ENCODE assay signal across 8 mouse cellular contexts in genomic region chr9:13716316-13717099, GRCm38 (mm10). TPM values are rescaled to one million over a fixed set of nuclear protein-coding genes. Genes with fewer than 3 reads are reported as not detected.
DNase-seq lines count a peak whose midpoint lies in the region; ATAC-seq and TF ChIP-seq lines count a peak whose summit lies in the region.

No protein-coding gene starts in this region.

- 21% methylated on average over 8 of the region's 8 CpGs for WGBS in heart, embryonic 16.5 days
- 20% methylated on average over 8 of the region's 8 CpGs for WGBS in liver, embryonic 13.5 days (ENCODE audit: insufficient replicate concordance)
- 28% methylated on average over 8 of the region's 8 CpGs for WGBS in neural tube, embryonic 12.5 days
- WGBS in stomach, postnatal 0 days: 23% methylated on average over 8 of the region's 8 CpGs

- TF ChIP-seq EP300 in CH12.LX (IDR thresholded peaks at IDR 0.05; ENCODE audit: low read length): no peak
- TF ChIP-seq EP300 in stomach, postnatal 0 days (optimal IDR thresholded peaks at IDR 0.05): no peak

- peak; percentile 89 for DNase-seq in CH12.LX (ENCODE audit: extremely low read depth)
- peak; percentile 63 for DNase-seq in brain, embryonic 18.5 days (ENCODE audit: low read depth, low spot score)
- DNase-seq in fibroblast of lung, adult 2 months (ENCODE audit: low read depth): peak; percentile 56
- DNase-seq in kidney, postnatal 25 days: peak; percentile 80 to 91
- peak; percentile 21 for DNase-seq in liver, embryonic 13.5 days
- peak; percentile 73 for DNase-seq in stomach, postnatal 0 days (ENCODE audit: low spot score)

- TF ChIP-seq CTCF in CH12.LX (conservative IDR thresholded peaks at IDR 0.05 in 1 of 2, IDR thresholded peaks at IDR 0.05 in 1 of 2; ENCODE audit: low read depth in 2 of 2, low read length in 2 of 2): peak; percentile 59 to 96
- peak; percentile 96 for TF ChIP-seq CTCF in stomach, postnatal 0 days (IDR thresholded peaks at IDR 0.05; ENCODE audit: low read depth)

- no peak overlapping the region for H3K4me3 ChIP-seq in CH12.LX (replicated peaks in 1 of 3; ENCODE audit: low read depth in 2 of 3, low read length in 2 of 3, poor library complexity in 1 of 3)
- no peak overlapping the region for H3K4me3 ChIP-seq in heart, embryonic 16.5 days (ENCODE audit: low read length)
- no peak overlapping the region for H3K4me3 ChIP-seq in liver, embryonic 13.5 days (replicated peaks)
- no peak overlapping the region for H3K4me3 ChIP-seq in neural tube, embryonic 12.5 days
- no peak overlapping the region for H3K4me3 ChIP-seq in stomach, postnatal 0 days (ENCODE audit: low read depth, low read length)

- no peak for TF ChIP-seq POLR2A in CH12.LX (IDR thresholded peaks at IDR 0.05; ENCODE audit: low read depth, low read length)

- no peaks in the 10 kb centered on the region for H3K9me3 ChIP-seq in CH12.LX (replicated peaks; ENCODE audit: low read length)
- no peaks in the 10 kb centered on the region for H3K9me3 ChIP-seq in heart, embryonic 16.5 days (replicated peaks; ENCODE audit: control insufficient read depth, low read length)
- no peaks in the 10 kb centered on the region for H3K9me3 ChIP-seq in liver, embryonic 13.5 days (replicated peaks)
- H3K9me3 ChIP-seq in neural tube, embryonic 12.5 days: no peaks in the 10 kb centered on the region
- no peaks in the 10 kb centered on the region for H3K9me3 ChIP-seq in stomach, postnatal 0 days (ENCODE audit: control insufficient read depth, low read length)

- peak; percentile 41 for ATAC-seq in heart, embryonic 16.5 days (replicated peaks; ENCODE audit: extremely low read depth, insufficient read depth, low FRiP score)
- ATAC-seq in liver, embryonic 13.5 days (ENCODE audit: low read depth): no peak
- ATAC-seq in neural tube, embryonic 12.5 days (ENCODE audit: low FRiP score, low read depth): peak; percentile 75
- ATAC-seq in stomach, postnatal 0 days (ENCODE audit: low FRiP score, low TSS enrichment): peak; percentile 66; the same call in 1 of the 2 replicates

- no peaks in the 10 kb centered on the region for H3K27me3 ChIP-seq in CH12.LX (replicated peaks)
- H3K27me3 ChIP-seq in heart, embryonic 16.5 days (ENCODE audit: control insufficient read depth, insufficient read depth, low read length): no peaks in the 10 kb centered on the region
- H3K27me3 ChIP-seq in liver, embryonic 13.5 days: no peaks in the 10 kb centered on the region
- no peaks in the 10 kb centered on the region for H3K27me3 ChIP-seq in neural tube, embryonic 12.5 days (replicated peaks)
- H3K27me3 ChIP-seq in stomach, postnatal 0 days (ENCODE audit: control insufficient read depth, insufficient read depth, low read length): no peaks in the 10 kb centered on the region

- peak; percentile 95 for TF ChIP-seq RAD21 in CH12.LX (IDR thresholded peaks at IDR 0.05; ENCODE audit: low read depth, low read length)

- H3K9ac ChIP-seq in CH12.LX (ENCODE audit: insufficient read depth, low read depth): no peak overlapping the region
- no peak overlapping the region for H3K9ac ChIP-seq in heart, embryonic 16.5 days (ENCODE audit: low read length)
- no peak overlapping the region for H3K9ac ChIP-seq in liver, embryonic 13.5 days
- H3K9ac ChIP-seq in neural tube, embryonic 12.5 days: no peak overlapping the region
- H3K9ac ChIP-seq in stomach, postnatal 0 days (ENCODE audit: low read length): no peak overlapping the region

- peaks cover 0 to 11% of the 10 kb centered on the region in 2 experiments; a peak in 2 of 4 replicates for H3K4me1 ChIP-seq in CH12.LX (ENCODE audit: control insufficient read depth in 1 of 2, insufficient read depth in 2 of 2)
- H3K4me1 ChIP-seq in heart, embryonic 16.5 days (ENCODE audit: control insufficient read depth, insufficient read depth, low read length): peaks cover 8% of the 10 kb centered on the region
- H3K4me1 ChIP-seq in liver, embryonic 13.5 days (replicated peaks): no peaks in the 10 kb centered on the region
- H3K4me1 ChIP-seq in neural tube, embryonic 12.5 days: no peaks in the 10 kb centered on the region
- H3K4me1 ChIP-seq in stomach, postnatal 0 days (replicated peaks; ENCODE audit: control insufficient read depth, insufficient read depth): no peaks in the 10 kb centered on the region

- H3K36me3 ChIP-seq in CH12.LX (replicated peaks in 1 of 2; ENCODE audit: control insufficient read depth in 1 of 2, insufficient read depth in 1 of 2, low read length in 1 of 2): no peaks in the 10 kb centered on the region
- H3K36me3 ChIP-seq in heart, embryonic 16.5 days (ENCODE audit: control insufficient read depth, insufficient read depth): no peaks in the 10 kb centered on the region
- H3K36me3 ChIP-seq in liver, embryonic 13.5 days: no peaks in the 10 kb centered on the region
- H3K36me3 ChIP-seq in neural tube, embryonic 12.5 days: no peaks in the 10 kb centered on the region
- H3K36me3 ChIP-seq in stomach, postnatal 0 days (ENCODE audit: control insufficient read depth, insufficient read depth, low read length): no peaks in the 10 kb centered on the region

- peak overlapping the region; percentile 44; the same call in 1 of the 2 replicates for H3K4me2 ChIP-seq in CH12.LX (ENCODE audit: insufficient read depth, low read depth, poor library complexity, severe bottlenecking)
- peak overlapping the region; percentile 54 for H3K4me2 ChIP-seq in heart, embryonic 16.5 days (ENCODE audit: low read depth, low read length)
- H3K4me2 ChIP-seq in liver, embryonic 13.5 days: no peak overlapping the region
- H3K4me2 ChIP-seq in neural tube, embryonic 12.5 days (replicated peaks): no peak overlapping the region
- H3K4me2 ChIP-seq in stomach, postnatal 0 days (replicated peaks; ENCODE audit: low read depth): no peak overlapping the region

- dilution Hi-C loops in CH12.LX (cut with MboI; ENCODE audit: extremely low pct_ligation_motif_present, extremely low pct_unique_long_range_greater_than_20kb, low sequenced_read_pairs): no loop called here

- in situ Hi-C loops in CH12.LX (cut with MboI; ENCODE audit: low pct_ligation_motif_present, low pct_unique_long_range_greater_than_20kb, low sequenced_read_pairs): loop anchor here (10.0 kb wide), 1 partner anchor 162 kb away; no protein-coding TSS in a partner anchor

- no peaks in the 10 kb centered on the region for H3K79me2 ChIP-seq in CH12.LX (replicated peaks; ENCODE audit: control insufficient read depth, extremely low read depth, insufficient read depth, poor library complexity, severe bottlenecking)

- H3K27ac ChIP-seq in CH12.LX (ENCODE audit: insufficient read depth, low read depth): no peak overlapping the region
- no peak overlapping the region for H3K27ac ChIP-seq in heart, embryonic 16.5 days (ENCODE audit: low read length)
- no peak overlapping the region for H3K27ac ChIP-seq in liver, embryonic 13.5 days
- no peak overlapping the region for H3K27ac ChIP-seq in neural tube, embryonic 12.5 days
- H3K27ac ChIP-seq in stomach, postnatal 0 days (replicated peaks): no peak overlapping the region

TF ChIP-seq in CH12.LX, 34 proteins besides CTCF, POLR2A, EP300 and RAD21:
- TF ChIP-seq ZC3H11A (IDR thresholded peaks at IDR 0.05; ENCODE audit: low read depth, low read length) (peak; percentile 79), TCF12 (IDR thresholded peaks at IDR 0.05; ENCODE audit: low read depth, low read length) (no peak), CHD2 (IDR thresholded peaks at IDR 0.05; ENCODE audit: low read length) (no peak), JUN (IDR thresholded peaks at IDR 0.05; ENCODE audit: insufficient read depth, low read depth, low read length) (no peak), KAT2A (IDR thresholded peaks at IDR 0.05; ENCODE audit: insufficient replicate concordance, low read length) (no peak), NELFE (IDR thresholded peaks at IDR 0.05; ENCODE audit: low read depth, low read length) (no peak; the same call in 1 of the 2 replicates), SMC3 (IDR thresholded peaks at IDR 0.05; ENCODE audit: low read depth, low read length) (peak; percentile 97)

RNA-seq across cellular contexts. Expression of gene Mtmr2, which starts 31.7 kb away (rescaled TPM):
- total RNA-seq in CH12.LX (2012; rRNA removed): 19.7 and 25.7 TPM in 2 replicates
- 42.6 and 51.0 TPM in 2 replicates for total RNA-seq in CH12.LX (2014; rRNA removed)
- 34.7 and 35.0 TPM in 2 replicates for polyA plus RNA-seq in CH12.LX (2012; ENCODE audit: insufficient read length, low read depth)
- 45.5 and 46.0 TPM in 2 replicates for polyA plus RNA-seq in heart, embryonic 16.5 days (2015; fragmentation: Nextera tagmentation; extraction: Ambion mirVana)
- 22.8 and 25.4 TPM in 2 replicates for polyA plus RNA-seq in liver, embryonic 13.5 days (2015; fragmentation: Nextera tagmentation; extraction: Ambion mirVana)
- 65.7 and 70.2 TPM in 2 replicates for polyA plus RNA-seq in neural tube, embryonic 12.5 days (2016; fragmentation: Nextera tagmentation; extraction: Ambion mirVana)
- polyA plus RNA-seq in stomach, postnatal 0 days (2015; fragmentation: Nextera tagmentation; extraction: Ambion mirVana): 39.5 TPM in 2 replicates

Comparison
In these comparisons a context has a peak if more than half of its experiments do, and no peak if none do; other contexts are left out.
1. DNase-seq: peak in every context shown above with its lines; median percentile 89 in CH12.LX; 86 in kidney, postnatal 25 days; 73 in stomach, postnatal 0 days; 63 in brain, embryonic 18.5 days; 56 in fibroblast of lung, adult 2 months; 21 in liver, embryonic 13.5 days.
2. H3K4me2 ChIP-seq: peak in CH12.LX (single experiment) and heart, embryonic 16.5 days (single experiment); none in liver, embryonic 13.5 days (single experiment), neural tube, embryonic 12.5 days (single experiment) and stomach, postnatal 0 days (single experiment).